Mouse (Mus musculus): ENCODE measurements around the gene Larp1b.

Larp1b gene

GRCm38 (mm10) chr3:41082520-41082884 lies 132.9 kb downstream of the Larp1b start:
- DNase-seq (ENCODE audit: low read depth in 1 of 2, low spot score in 2 of 2) = no peak

- DNase-seq (ENCODE audit: low read depth in 1 of 2, low spot score in 2 of 2) = peak; percentile 95 to 98
These were observed 133.5 kb downstream of the Larp1b start, which contains the start of gene Pgrmc2 for GRCm38 (mm10) chr3:41082885-41083789. TSS of gene Pgrmc2 (minus strand) at chr3:41083046.

GRCm38 (mm10) chr3:41083790-41084112 lies 134.1 kb downstream of the Larp1b start:
- no peak for DNase-seq (ENCODE audit: low read depth in 1 of 2, low spot score in 2 of 2)

- DNase-seq (ENCODE audit: low read depth in 1 of 2, low spot score in 2 of 2) = no peak
These were observed 134.8 kb downstream of the Larp1b start for GRCm38 (mm10) chr3:41084421-41084820.

GRCm38 (mm10) chr3:41087071-41087470 lies 137.4 kb downstream of the Larp1b start:
- no peak for DNase-seq (ENCODE audit: low read depth in 1 of 2, low spot score in 2 of 2)

Data from monocyte, adult 2 months (primary cell).